Mouse (Mus musculus) thymus, postnatal 36 days (tissue): ENCODE measurements around the gene Gm20388.
A peak's percentile ranks its signal among the peaks of the same experiment; 100 is the strongest.

Experiments
- DNase-seq, 2 experiments: peaks; one replicate each; pipeline ENCODE4 v3.0.0; 2022; ENCODE audit warnings: mixed read lengths in 2 of 2

Gm20388 gene

DNA sequence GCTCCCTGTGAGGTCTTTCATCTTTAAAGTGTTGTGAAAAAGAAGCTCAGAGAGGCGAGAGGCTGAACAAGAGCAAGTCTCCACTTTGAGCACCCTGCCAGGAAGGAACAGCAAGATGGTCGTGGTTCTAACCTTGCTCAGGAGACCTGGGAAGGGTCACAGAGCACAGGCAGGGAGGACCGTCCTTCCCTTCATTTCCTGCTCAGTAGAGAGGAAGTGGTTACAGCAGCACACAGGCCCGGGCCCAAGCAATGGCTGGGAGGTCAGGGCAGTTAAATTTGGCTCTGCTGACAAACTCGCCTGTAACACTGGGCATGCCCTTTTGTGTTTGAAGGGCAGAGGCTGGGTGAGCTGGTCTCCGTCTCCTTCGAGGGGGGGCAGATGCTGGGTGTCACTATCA lies 914.0 kb downstream of the Gm20388 start:
- no peak for DNase-seq

DNA sequence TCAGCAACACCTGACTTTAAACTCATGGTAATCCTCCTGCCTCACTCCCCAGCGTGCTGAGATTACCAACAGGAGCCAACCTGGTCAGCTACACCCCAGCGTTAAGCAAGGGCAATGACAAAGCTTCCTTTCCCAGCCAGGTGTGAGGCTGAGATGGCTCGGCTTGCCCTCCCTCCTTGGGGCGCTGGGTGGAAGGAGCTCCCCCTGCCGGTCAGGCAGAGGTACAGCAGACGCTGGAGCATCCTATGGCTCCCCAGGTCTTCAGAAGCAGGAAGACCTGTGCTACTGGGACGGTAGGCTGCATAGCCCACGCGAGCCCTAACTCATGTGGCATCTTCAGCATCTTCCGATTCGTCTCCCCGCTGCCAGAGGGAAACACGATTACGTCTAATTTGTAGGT lies 917.6 kb downstream of the Gm20388 start:
- DNase-seq, result peak; percentile 66 to 69

DNA sequence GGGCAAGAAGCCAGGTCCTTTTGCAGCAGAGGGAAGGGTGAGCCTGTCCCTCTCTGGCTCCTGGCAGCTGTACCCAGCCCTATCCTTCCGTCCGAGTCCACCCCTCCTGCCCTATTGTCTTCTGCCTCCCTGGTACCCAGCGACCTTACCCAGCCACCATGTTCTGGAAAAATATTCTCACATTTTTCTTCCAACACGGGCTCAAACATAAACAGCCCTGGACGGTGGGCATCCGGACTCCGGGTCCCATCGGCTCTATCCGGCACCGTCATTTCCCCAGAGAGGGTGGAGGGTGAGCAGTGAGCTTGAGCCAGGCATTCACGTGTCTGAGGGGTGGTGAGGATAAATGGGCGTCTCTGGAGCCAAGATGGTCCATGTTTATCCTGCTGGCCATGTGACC lies 920.0 kb downstream of the Gm20388 start:
- DNase-seq, result no peak

DNA sequence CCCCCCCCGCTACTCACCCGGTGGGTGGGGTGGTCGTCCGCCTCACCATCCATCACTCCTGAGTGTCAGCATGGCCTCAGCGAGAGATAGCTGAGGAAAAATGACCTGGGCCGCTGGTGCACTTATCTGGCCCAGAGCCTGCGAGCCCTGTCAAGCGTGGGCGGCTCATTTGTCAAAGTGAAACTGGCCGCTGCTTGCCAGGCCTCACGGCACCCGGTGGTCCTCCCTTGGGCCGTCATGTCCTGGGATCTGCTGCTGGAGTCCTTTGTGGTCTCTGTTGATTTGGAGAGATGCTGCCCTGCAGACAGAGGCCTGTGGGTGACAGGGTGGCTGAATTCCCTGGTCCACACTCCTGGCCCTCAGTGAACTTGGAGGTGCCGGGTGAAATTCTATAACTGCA lies 921.4 kb downstream of the Gm20388 start:
- DNase-seq, result no peak

DNA sequence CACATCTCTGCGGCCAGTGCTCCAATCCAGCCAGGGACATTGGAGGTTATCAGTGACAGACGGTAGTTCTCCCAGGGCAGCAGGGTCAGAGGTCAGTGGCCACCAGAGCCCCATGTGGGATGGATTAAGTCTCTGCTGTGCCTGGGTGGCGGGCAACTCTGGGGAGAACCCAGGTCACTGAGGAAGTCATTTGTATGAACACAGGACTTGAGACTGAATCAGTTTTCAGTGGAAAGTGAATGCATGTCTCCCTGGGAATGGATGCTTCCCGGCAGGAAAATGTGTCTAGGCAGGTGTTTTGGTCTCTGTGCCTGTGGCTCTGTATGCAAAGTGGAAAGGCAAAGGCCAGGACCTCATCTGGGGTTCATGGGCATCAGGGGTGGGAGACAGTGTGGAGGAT lies 922.6 kb downstream of the Gm20388 start:
- DNase-seq, result no peak

DNA sequence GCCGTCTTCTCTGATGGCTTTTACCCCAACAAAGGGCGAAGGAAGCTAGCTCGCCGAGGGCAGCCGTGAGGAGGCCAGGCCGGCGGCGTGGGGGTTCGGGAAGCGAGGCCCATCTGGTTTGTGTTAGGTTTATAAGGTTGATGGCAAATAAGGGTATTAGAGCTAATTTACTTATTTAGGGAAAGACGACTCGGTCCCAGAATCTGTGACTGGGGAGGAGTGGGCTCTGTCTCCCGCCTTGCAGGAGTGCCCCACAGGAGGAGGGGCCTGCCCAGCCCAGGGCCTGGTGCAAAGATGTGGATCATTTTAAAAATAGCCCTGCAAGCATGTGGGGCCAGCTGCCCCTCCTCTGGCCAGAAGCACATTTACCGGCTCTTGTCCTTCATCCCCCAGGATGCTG lies 928.4 kb downstream of the Gm20388 start:
- no peak for DNase-seq

DNA sequence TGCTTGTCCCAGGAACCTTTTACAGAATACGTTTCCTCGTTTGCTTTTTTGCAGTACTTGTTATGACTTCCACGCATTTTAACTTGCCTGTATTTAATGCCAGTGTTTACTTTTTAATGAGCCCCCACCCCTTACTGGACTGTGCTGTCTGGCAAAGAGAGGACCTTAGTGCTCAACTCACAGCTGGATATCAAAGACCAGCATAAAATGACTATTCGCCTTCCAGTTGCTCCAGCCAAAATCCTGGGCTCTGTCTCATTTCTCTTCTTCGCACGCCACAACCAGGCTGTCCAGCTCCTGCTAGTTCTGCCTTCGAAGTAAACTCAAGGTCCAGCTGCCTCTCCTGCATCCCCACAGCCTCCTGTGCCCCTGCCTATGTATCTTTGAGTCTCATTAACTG lies 932.4 kb downstream of the Gm20388 start:
- DNase-seq, result no peak

DNA sequence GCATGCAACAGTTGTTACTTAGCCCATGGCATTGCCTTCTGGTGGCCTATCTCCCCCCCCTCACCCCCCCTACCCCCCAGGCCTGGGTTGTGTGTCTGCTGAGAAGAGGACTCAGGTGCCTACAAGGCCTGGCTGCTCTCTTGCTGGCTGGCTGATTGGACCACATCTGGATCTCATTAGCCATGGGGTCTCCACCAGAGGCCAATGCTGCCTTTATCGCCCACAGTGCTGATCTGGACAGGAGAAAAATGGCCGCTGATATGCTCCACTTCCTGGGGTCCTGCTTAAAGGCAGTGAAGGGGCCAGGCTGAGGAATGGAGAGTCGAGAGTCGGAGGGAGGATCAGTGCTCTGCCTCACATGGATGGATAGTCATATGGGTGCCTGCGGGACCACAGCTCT lies 935.4 kb downstream of the Gm20388 start:
- DNase-seq, result no peak

DNA sequence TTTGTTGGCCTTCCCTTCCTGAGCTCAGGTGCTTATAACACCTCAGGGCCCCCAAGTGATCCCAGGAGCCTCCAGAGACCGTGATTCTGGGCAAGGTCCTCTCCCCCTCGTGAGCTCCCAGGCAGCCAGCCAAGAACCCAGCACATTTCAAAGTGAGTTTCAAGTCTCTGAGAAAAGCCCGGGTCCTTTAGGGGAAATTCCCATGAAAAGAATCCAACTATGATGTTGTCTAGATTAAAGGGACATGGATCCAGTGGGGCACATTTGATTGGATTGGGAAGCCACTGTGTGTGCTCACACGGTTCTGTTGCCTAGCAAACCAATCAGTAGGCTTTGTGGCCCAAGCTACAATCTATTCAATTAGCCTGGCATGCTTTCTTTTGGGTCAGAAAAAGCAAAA lies 936.6 kb downstream of the Gm20388 start:
- DNase-seq, result no peak

DNA sequence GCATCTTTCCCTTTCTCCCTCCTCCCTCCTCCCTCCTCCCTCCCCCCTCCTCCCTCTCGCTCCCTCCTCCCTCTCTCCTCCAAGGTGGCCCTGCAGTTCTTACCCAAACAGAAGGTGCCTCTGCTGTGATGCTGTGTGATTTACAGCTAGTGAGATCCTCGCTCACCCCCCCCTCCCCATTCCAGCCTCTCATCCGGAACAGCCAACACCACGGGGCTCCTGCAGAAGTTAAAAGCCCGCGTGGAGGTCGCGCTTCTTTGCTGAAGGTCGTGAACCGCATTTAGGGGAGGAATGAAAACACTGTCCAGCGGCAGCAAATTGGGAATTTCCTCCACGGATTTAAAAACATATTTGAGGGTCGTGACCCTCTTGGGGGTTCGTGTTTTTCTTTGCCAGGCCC lies 937.1 kb downstream of the Gm20388 start:
- DNase-seq, result no peak

DNA sequence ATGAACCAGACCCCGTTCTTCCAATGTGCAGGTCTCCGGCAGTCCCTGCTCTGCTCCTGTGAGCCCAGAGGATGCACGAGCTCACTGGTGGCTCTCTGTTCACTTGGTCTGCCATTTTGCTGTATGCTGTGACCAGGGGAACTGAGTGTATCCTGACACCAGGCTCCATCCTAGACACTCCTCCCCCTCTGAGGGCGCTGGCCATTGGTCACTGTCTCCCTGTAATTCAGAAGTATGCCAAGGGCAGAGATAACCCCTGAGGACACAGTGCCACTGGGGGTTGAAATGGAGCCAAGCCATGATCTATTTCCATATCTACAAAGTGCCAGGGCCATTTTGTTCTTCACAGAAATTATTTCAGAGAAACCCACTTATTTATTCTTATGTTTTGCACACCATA lies 937.8 kb downstream of the Gm20388 start:
- DNase-seq, result no peak

DNA sequence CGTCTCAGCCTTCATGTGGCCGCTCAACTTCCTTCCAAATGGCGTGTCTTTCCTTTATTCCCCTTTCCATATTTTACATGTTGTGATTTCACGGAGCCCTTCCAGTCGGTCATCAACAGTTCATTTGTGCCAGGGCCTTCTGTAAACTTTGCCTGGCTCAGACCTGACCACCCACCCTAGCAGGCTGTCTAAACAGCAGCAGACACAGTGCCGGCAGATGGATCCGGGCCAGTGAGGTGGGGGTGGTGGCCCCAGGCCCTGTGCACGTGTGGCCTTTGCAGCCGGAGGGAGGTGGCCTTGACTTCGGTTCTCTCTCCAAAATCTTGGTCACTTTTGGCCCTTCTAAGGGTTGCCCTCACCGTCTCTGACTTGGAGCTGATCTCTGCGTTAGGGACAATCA lies 940.8 kb downstream of the Gm20388 start:
- no peak for DNase-seq

DNA sequence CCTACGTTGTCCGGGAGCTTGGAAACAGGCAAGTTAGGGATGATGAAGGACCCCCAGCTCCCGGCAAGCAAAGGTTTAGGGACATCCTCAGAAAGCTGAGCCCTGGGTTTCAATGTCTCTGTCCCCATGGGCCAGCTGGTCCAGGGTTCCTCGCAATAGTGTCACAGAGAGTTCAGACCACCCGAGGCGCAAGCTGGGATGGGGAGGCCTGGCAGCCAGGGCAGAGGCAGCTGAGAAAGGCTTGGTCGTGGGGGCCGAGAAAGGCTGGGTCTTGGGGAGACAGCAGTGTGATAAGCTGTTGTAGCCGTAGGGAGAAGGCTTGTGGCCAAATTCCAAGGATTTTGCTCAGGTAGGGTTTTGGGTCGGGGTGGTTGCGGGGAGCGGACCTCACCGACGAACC lies 949.2 kb downstream of the Gm20388 start:
- no peak for DNase-seq

DNA sequence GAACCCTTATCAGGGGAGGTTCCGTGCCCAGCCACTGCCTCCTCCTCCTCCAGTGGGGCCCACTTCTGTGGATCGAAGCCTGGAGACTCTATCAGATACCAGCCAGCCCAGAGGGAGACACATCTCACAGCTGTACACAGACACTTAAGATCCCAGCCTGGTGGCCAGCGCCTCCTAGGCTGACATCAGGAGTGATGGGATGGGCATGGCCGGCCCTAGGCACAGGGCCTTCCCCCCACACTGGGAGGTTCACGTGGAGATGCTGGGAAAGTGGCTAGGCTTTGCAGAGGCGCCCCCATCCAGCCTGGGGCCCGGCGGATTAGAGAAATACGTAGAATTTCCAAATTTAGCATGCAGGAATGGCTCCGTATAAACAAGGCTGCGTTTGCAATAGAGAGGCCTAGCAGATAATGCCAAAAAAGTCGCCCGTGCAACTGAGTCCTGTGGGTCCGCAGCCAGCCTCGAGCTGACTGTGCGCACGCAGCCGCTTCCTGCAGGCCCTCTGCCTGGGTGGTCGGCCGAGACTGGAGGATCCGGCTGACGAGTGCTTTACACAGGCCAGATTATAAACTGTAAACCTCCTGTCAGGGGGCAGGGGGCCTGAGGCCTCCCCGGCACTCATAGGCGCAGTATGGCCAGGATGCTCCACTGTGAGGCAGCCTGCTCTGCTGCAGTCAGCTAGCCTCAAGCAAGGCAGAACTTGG lies 949.9 kb downstream of the Gm20388 start:
- DNase-seq, result no peak

DNA sequence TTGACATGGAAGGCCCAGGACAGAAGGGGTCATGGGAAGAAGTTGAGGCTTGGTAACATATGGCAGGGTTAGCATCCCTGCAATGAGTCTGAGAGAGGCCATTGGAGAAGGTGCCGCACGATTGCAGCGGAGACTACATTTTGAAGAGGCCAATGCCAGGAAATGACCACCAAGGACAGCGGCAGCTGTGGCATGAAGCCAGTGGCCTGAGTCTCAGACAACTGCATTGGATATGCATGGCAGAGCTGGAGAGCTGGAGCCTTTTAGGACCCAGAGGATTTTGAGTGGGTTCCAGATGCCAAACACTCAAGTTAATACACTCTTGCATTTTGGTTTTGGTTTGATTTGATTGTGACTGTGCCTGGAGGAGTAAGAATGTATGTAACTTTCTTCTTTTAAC lies 953.0 kb downstream of the Gm20388 start:
- DNase-seq, result no peak

DNA sequence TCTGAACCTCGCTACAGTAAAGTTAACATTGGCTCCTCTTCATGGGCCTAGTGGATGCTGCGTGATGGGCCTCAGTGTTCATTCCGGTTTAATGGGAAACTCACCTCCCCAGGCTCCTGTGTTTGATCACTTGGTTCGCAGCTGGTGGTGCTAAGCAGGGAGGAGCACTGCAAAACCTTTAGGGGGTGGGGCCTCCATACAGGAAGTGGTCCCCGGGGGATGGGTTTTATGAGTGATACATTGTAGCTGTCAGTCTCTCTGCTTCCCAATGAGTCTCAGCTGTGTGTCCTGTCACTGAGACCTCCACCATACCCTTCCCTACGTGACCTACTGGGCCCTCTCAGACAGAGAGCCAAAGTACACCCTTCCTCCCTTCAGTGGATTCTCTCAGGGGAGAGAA lies 956.7 kb downstream of the Gm20388 start:
- DNase-seq, result no peak

DNA sequence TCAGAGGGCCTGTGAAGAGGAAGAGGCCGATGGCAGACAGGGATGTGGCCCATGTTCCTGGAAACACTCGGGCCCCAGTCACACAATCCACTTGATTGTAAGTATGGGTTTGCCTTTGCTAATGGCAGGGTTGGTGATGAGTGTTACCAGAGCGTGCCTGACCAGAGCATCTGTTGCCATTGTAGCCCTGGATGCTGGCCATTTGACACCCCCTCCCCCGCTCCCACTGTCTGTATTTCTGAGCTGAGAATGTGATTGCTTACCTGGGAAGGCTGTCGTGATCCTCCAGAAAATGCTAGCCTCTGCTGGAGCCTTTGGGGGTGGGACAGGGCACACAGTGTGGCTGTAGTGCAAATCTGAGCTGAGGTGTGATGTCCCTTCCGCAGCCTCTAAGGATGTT lies 962.0 kb downstream of the Gm20388 start:
- no peak for DNase-seq

DNA sequence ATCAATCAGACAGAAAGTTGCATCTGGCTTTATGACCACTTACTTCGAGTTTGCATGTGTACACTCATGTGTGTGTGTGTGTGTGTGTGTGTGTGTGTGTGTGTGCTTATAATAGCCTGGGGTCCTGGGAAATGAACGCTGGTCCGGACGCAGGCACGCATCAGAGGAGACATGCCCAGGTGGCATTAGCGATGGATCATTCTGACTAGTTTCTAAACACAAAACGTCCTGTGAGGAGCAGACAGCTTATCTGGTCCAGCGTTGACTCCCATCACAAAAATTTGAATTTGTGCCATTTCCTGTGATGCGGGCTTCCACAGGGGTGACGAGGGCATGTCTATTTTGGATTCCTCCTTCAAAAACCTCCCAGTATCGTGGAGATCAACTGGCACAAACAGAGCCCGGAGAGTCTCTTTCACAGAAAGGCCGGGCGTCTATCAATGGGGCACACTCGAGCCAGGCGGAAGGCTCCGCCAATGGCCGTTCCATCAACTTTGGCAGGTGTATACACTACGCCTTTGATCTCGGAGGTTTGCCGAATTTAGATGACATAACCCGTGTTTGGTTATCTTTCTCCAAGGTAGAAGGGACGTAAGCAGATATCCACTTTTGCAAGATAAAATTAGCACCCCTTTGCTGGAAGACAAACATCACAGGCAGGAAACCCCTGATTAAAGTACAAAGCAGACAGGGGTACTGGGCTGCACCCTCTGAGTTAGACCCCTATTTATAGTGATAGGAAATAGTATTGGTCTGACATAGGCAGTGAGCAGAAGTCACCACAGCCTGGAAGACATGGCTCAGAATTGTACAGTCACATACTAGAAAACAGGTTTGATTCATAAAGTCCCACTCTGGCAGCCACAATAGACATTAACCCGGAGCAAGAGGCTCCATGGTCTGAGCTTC lies 965.6 kb downstream of the Gm20388 start:
- DNase-seq, result no peak

DNA sequence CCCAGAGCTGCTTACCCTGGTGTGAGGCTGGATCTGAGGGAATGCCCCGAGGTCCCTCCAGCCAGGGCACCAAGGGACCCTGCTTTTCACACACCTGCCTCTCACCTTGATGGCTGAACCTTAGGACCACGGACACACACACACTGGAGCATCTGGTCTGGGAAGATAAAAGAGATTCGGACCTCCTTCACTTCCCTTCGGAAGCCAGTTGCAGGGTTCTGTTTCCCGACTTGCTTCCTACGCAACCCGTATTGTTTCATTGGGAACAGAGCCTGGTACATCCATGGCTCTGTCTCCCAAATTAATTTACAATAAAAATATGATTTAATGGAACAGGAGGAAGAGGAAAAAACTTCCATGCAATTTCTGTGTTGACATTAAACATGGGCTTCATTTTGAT lies 966.4 kb downstream of the Gm20388 start:
- DNase-seq, result no peak

DNA sequence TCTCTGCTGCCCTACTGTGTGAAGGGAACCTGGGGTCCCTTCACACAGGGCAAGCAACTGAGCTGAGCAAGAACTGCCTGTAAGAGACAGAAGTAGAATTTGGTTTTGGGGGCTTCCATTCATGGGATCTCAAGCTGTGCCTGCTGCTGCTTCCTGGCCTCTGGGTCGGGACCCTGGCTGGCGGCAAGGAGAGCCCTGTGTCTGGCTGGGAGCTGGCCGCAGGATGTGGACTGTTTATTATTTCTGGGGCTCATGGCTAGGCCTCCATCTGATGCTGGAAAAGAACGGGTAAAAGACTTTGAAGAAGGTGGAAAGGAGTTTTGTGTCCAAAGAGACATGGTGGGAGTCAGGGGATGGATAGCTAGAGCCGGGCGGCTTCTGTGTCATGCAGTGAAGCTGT lies 969.3 kb downstream of the Gm20388 start:
- no peak for DNase-seq

DNA sequence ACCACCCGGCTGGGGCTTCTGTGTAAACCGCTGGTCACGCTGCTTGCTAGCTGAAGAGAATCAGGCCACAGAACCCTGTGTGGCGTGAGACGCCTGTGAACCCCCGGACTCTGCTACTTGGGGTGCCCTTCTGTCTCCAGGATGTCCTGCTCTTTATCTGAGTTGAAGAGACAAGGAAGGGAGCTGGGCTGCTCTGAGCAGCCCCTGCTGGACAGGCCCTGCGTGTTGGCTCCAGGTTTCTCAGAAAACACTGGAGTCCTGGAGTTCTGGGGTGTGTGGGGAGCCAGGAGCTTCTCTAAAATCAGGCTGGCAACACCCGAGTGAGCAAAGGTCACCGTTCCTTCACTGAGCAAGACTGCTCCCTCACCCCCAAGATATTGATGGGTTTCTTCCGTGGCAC lies 971.0 kb downstream of the Gm20388 start:
- no peak for DNase-seq

DNA sequence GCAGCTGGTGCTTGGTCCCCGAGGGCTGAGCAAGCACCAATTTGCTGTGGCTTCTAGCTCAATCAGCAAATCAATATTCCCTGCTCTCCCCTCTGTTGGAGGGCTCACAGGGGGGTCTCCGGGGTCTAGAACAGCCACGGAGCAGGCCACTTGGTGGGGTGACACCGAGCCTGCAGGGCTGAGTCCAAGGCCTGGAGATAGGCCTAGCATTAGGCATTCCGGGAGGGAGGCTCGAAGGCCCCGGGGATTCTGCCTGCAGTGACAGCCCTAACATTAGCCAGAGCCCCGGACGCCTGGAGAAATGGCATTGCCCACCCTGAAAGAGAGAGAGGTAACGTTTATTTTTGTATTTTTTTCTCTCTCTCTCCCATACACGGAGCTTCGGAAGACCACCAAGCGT lies 972.0 kb downstream of the Gm20388 start:
- no peak for DNase-seq

DNA sequence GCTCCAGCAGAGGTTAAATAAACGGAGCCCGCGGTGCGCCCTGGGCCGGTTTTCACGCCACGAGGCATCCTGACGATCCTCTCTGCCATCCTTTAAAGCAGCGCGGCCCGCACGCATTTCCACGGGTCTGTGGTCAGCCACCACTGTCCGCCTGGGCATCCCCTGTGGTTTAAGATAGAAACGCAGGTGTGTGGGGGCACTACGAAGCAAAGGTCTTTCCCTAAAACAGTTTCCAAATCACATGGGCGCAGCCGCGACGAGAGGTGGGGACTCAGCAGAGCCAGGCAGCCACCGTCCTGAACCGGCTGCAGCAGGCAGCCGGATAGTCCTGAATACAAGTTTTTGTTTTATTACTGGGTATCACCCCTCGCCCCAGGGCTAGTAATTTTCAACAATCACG lies 972.7 kb downstream of the Gm20388 start:
- DNase-seq, result no peak

DNA sequence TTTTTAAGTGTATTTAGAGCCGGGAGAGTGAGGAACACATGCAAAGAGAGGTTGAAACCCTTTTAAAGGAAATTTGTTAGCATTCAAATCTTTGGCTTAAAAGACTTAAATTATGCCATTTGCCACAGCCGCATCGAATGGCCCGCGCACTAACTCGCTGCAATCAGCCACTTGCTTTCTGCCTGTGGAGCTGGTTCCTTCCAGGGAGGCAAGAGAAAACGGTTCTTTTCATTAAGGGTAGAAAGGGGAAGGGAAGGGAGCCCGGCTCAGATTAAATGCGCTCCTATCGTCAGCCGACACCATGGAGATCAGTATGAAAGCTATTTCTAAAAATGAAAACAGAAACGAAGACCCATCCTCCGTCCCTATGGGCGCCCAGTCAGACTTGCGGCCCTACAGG lies 973.2 kb downstream of the Gm20388 start:
- DNase-seq, result no peak

DNA sequence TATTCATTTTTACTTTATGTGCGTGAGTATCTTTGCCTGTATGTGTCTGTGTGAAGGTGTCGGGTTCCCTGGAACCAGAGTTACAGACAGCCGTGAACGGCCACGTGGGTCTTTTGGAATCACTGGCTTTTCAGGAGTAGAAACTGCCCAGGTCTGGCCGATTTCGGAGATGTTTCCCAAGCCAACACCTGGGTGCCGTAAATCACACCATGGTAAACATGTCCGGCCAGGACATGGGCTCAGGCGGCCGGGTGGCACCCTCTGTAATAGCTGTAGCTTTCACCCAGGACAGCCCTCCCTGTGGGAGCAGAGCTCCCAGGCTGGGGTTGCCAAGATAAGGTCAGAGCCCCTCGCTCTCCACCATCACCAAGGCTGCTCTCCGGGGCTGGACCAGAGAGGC lies 974.2 kb downstream of the Gm20388 start:
- no peak for DNase-seq
